Mouse (Mus musculus) 3T3-L1 (cell line): Measurements from ENCODE around the gene Clmn.

Experiments
- DNase-seq: peaks from one replicate; pipeline ENCODE4 v3.0.0-alpha.2; 2015; ENCODE audit warnings: low read depth, low spot score

The Clmn gene

GRCm38 (mm10) chr12:104864439-104865165 lies at the start of gene Clmn:
Clmn (minus strand) TSS chr12:104865076.
- DNase-seq, result no peak

- DNase-seq, result no peak
Measured at GRCm38 (mm10) chr12:104912990-104913389, 48.1 kb upstream of the Clmn start.

DNA sequence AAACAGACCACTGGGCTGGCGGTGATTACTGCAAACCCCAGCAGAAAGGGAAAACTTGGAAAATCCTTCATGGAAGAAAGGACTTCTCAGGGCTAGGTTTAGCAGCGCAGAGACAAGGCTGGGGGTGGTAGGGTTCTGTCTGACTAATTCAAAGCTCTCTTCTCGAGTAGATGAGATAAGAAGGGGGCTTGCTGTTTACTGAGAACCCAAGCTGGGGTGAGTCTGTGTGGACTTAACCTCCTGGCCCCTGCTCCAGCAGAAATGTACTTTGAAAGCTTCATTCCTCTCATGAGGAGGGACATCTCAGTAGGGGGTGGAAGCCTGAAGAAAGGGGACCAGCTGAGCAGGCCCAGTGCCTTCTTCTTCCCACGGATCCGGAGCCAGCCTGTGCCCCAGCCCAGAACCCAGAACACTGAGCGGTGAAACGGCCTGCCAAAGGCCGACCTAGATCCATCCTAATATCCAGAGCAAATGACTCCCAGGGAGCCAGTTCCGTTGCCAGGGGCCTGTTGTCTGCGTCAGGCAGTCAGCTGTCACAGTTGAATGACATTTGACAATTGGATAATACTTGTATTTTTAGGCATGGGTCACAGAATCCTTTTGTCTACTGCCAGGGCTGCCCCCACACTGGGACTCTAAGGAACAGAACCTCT lies 47.5 kb upstream of the Clmn start:
- DNase-seq, result no peak

GRCm38 (mm10) chr12:104909750-104910149 lies 44.9 kb upstream of the Clmn start:
- no peak for DNase-seq

DNA sequence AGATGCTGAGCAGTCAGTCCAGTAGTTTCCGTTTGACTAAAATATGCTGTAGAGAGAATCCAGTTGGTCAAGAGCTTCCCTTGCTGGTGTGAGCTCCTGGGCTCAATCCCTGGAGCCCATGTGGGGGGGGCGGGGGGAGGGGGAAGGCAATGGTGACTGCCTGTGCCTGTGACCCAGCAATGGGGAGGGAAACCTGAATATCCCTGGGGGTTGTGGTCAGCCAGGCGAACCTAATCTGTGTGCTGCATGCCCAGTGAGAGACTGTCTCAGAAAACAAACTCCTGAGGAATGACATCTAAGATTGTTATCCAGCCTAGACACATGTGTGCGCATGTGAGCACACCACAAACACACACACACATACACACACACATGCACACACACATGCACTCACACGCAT lies 44.1 kb upstream of the Clmn start:
- no peak for DNase-seq

- no peak for DNase-seq
Measured at GRCm38 (mm10) chr12:104908024-104908781, 43.3 kb upstream of the Clmn start.

- DNase-seq, result no peak
Measured at GRCm38 (mm10) chr12:104907133-104907532, 42.3 kb upstream of the Clmn start.

- peak; percentile 39 for DNase-seq
Measured at GRCm38 (mm10) chr12:104904138-104904537, 39.3 kb upstream of the Clmn start.

GRCm38 (mm10) chr12:104902392-104903053 lies 37.6 kb upstream of the Clmn start:
- DNase-seq, result no peak

GRCm38 (mm10) chr12:104901320-104901719 lies 36.4 kb upstream of the Clmn start:
- DNase-seq, result no peak

- no peak for DNase-seq
Measured at GRCm38 (mm10) chr12:104899835-104900234, 35.0 kb upstream of the Clmn start.

DNA sequence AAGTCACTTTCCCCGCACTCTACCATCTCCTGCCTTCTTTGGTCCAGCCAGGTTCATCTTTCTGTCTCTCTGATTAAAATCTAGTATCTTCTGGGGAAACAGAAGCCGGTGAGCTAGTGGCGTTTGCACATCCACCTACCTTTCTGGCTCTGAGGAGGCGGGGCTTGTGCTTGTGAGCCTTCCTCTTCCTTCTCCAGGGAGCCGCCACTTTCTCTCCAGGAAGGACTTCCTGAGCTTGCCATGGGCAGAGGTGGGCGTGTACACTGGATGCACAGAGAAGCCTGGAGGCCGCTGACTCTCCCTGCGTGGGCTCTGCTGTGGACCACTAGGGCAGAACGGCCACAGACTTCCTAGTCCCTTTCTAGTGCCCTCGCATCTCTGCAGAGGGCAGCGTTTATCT lies 34.3 kb upstream of the Clmn start:
- no peak for DNase-seq

DNA sequence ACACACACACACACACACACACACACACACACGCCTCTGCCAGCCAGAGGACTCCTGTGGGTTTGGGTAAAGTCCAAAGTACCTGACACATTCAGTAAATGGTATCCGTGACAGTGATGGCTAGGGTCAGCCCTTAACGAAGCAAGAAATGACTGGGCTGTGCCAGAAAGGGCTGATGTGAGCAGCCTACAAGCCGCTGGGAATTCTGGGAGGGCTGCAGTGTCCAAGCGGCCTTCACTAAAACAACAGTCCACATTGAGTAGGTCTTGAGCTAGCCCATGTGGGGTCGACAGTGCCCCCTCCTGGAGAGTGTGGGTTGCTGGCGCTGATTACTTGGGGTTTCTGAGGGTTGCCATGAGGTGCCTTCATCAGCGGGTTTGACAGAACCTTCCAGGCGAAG lies 33.8 kb upstream of the Clmn start:
- peak; percentile 16 for DNase-seq

DNA sequence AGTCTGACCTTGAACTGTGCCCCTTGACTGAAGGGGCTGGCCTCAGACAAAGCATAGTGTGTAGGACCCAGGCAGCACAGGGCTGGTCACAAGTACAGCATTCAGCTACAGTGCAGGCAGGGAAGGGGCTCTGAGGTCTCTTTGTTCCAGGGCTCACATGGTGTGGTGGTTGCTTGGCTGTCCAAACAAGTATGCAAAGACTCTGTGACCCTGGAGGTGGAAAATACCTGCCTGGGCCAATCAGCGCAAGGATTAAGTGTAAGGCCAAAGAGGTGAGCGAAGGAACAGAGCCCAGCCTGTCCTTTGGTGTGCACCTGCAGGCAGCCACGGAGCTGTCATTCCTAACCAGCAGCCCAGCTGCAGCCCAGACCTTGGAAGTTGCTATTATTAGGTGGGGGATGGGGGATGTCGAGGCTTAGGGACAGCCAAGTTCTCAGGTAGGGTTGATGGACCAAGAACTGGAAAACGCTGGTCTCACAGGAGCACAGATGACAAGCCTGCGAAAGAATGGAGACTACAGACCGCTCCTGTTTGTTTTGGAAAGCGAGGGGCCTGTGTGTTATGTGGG lies 32.3 kb upstream of the Clmn start:
- no peak for DNase-seq

DNA sequence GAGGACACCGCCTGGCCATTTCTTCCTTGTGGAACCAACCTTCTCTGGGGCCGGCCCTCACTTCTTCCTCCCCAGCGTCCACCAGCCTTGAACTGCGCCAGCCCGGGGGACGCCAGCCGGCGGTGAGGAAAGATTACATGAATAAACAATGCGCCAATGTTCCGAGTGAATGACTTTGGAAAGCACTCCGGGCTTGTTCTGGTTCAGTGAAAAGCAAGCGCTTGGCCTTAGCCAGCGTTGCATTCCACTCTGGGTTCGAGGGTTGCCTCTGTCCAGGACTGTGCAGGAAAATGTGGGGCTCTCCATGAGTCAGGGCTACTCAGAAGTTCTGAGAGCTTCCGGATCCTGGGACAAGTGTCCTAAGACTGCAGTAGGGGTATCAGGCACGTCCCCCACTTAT lies 31.8 kb upstream of the Clmn start:
- no peak for DNase-seq

GRCm38 (mm10) chr12:104892245-104892644 lies 27.4 kb upstream of the Clmn start:
- no peak for DNase-seq

- DNase-seq, result no peak
Measured at GRCm38 (mm10) chr12:104890066-104890465, 25.2 kb upstream of the Clmn start.

DNA sequence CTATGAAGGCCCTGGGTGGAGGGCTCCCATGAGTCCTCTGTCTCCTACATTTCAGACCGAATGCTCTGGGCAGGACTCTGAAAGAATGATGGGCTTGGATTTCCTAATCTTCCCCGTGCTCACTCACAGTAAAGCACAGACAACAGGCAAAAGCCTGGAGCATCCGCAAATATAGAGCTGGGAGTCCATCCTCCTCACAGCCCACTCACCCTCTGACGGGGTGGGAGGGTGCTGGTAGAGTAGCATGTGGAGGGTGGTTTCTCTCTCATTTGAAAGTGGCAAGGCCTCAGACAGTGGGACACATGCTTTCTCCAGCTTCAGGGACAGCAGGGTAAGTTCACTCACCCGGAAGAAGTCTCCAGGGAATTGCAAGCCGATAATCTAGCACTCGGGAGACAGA lies 21.2 kb upstream of the Clmn start:
- no peak for DNase-seq

GRCm38 (mm10) chr12:104882533-104882932 lies 17.7 kb upstream of the Clmn start:
- no peak for DNase-seq

DNA sequence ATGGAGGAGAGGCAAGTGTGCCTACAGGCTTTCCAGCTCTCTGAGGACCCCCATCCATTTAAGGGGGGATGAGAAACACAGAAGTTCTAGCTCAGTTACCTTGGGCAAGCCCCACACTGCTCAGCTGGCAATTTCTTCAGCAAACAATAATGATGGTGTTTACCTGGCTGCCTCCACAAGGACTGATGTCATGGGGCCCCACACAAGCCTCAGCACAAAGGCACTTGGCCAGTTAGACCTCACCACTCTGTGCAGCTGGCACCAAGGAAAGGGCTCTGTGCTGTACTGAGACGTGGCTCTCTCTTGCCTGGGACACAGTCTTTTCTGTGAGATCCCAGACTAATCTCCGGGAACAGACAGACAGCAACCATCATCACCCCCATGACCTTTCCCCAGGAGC lies 17.2 kb upstream of the Clmn start:
- DNase-seq, result no peak

- no peak for DNase-seq
Measured at GRCm38 (mm10) chr12:104881518-104882060, 16.7 kb upstream of the Clmn start.
